Mouse (Mus musculus) small intestine, adult 2 months (tissue): ENCODE measurements around the gene Dzank1. TPM values are rescaled to one million over a fixed set of nuclear protein-coding genes. Genes with fewer than 3 reads are reported as not detected.
A peak's percentile ranks its signal among the peaks of the same experiment; 100 is the strongest.

Experiments
- H3K27ac ChIP-seq: fragments of 200-500 bp; 2 replicates; pipeline ENCODE4 v1.5.1; 2012; ENCODE audit warnings: low read depth, low read length, control low read depth, inconsistent platforms; ENCODE audit not compliant: insufficient read depth
- H3K27me3 ChIP-seq: fragments of 200-500 bp; 2 replicates; pipeline ENCODE4 v1.6.1; 2012; ENCODE audit warnings: mild to moderate bottlenecking, moderate library complexity, low read length, inconsistent platforms; ENCODE audit not compliant: control insufficient read depth, insufficient read depth
- H3K36me3 ChIP-seq: fragments of 200-500 bp; 2 replicates; pipeline ENCODE4 v1.6.1; 2012; ENCODE audit warnings: mild to moderate bottlenecking, low read length, control low read depth, inconsistent platforms; ENCODE audit not compliant: control insufficient read depth, insufficient read depth
- H3K4me1 ChIP-seq: fragments of 200-500 bp; 2 replicates; pipeline ENCODE4 v1.6.1; 2012; ENCODE audit warnings: low read length, inconsistent platforms, mixed read lengths; ENCODE audit not compliant: control insufficient read depth, insufficient read depth, insufficient read length
- H3K4me3 ChIP-seq: fragments of 200-500 bp; 2 replicates; pipeline ENCODE4 v1.5.1; 2012; ENCODE audit warnings: low read depth, mild to moderate bottlenecking, control low read depth, inconsistent platforms, low read length, moderate library complexity
- CTCF ChIP-seq: fragments of 200-500 bp; IDR thresholded peaks from 2 replicates; pipeline ENCODE4 v1.5.1; 2012; ENCODE audit warnings: low read depth, mild to moderate bottlenecking, control low read depth, inconsistent platforms, low read length, moderate library complexity, mixed read lengths; ENCODE audit not compliant: insufficient replicate concordance, insufficient read length; ENCODE audit errors: extremely low read depth
- POLR2A ChIP-seq: fragments of 200-500 bp; IDR thresholded peaks from 2 replicates; pipeline ENCODE4 v1.6.1; 2012; ENCODE audit warnings: low read depth, mild to moderate bottlenecking, control low read depth, inconsistent platforms, low read length, moderate library complexity
- WGBS: fragments of 180-500 bp; shearing (Covaris S2); methylation state at CpG from one replicate; pipeline ENCODE4 v1.1.7; 2018; 5-methylcytosine and 5-hydroxymethylcytosine counted together
- polyA plus RNA-seq: library from polyadenylated mRNA; depleted of rRNA; stranded (reverse); fragments of >200 nt; gene quantifications from 2 replicates; pipeline ENCODE4 v1.2.3, GENCODE M21; 2012; rRNA removed

The Dzank1 gene
- 0.08 and 0.11 TPM in 2 replicates for polyA plus RNA-seq

DNA sequence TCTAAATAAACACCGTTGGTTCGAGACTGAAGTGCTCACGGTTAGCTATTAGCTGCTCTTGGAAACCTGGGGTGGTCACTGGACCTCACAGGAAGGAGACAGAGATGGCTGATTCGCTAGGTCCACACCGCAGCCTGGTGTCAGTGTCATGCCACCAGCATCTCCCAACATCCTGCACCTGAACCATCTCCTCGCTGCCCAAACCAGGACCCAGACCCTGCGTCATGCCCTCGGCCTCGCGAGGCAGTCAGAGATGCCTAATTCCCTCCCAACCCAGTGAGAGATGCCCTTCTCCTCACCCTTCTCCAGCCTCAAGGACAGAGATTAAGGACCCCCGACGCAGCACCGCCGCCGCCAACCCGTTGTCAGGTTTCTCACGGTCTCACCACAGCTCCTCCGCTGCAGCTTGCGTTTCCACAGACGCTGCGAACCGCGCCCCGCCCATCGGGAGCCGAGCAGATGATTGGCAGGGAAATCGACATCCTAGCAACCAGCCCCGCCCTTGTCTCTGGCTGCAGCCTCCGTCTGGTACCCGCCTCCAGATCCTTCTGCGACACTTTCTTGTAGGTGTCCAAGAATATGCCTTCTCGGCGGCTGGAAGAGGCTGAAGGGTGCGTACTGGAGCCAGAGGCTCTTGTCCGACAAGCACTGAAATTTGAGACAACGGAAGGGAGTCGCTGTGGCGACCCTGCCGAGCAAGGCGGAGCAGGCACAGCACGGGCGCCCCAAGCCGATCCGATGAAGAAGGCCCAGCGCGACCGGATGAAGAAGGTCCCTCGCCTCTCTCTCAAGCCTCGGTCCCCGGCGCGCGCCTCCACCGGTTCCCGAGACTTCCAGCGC lies at the start of gene Dzank1, which contains the start of gene Polr3f:
Gene Dzank1 (minus strand): TSS at position 434 of the 840 bp plus-strand sequence.
Gene Polr3f (plus strand): TSS at position 738 of the 840 bp plus-strand sequence.
- no peak for TF ChIP-seq CTCF
- peak; percentile 37 for TF ChIP-seq POLR2A
- Histone ChIP-seq H3K36me3 (peaks cover 5% of the 10 kb centered on the region), H3K4me3 (peak within 1 kb of the TSS; percentile 81), H3K27ac (peak within 1 kb of the TSS; percentile 90), H3K4me1 (peaks cover 2% of the 10 kb centered on the region; the same call in 1 of the 2 replicates), H3K27me3 (no peaks in the 10 kb centered on the region)
- WGBS: under 1% methylated on average over 56 of the region's 56 CpGs

- Histone ChIP-seq H3K27me3 (no peaks in the 10 kb centered on the region), H3K36me3 (peaks cover 9% of the 10 kb centered on the region), H3K4me1 (peaks cover 3% of the 10 kb centered on the region; the same call in 1 of the 2 replicates), H3K27ac (peak within 1 kb of the TSS; percentile 79), H3K4me3 (peak within 1 kb of the TSS; percentile 89)
- under 1% methylated on average over 44 of the region's 44 CpGs for WGBS
- TF ChIP-seq POLR2A (peak; percentile 77), CTCF (no peak)
Measured at GRCm38 (mm10) chr2:144555820-144556552, 28.8 kb upstream of the Dzank1 start, which contains the start of gene Sec23b. TSS of gene Sec23b (plus strand) at chr2:144556229.

- H3K36me3 ChIP-seq: peaks cover 9% of the 10 kb centered on the region
- peak overlapping the region; percentile 89 for H3K4me3 ChIP-seq
- WGBS: 1% methylated on average over 14 of the region's 14 CpGs
- H3K4me1 ChIP-seq: peaks cover 3% of the 10 kb centered on the region; the same call in 1 of the 2 replicates
- peak overlapping the region; percentile 79 for H3K27ac ChIP-seq
- no peaks in the 10 kb centered on the region for H3K27me3 ChIP-seq
- no peak for TF ChIP-seq POLR2A
- no peak for TF ChIP-seq CTCF
Measured at GRCm38 (mm10) chr2:144555286-144555819, 28.1 kb upstream of the Dzank1 start.

- H3K4me3 ChIP-seq: no peak overlapping the region
- no peaks in the 10 kb centered on the region for H3K27me3 ChIP-seq
- no peaks in the 10 kb centered on the region for H3K36me3 ChIP-seq
- no peak for TF ChIP-seq POLR2A
- peaks cover 3% of the 10 kb centered on the region; the same call in 1 of the 2 replicates for H3K4me1 ChIP-seq
- 92% methylated on average over 3 of the region's 3 CpGs for WGBS
- no peak overlapping the region for H3K27ac ChIP-seq
Measured at GRCm38 (mm10) chr2:144553905-144554304, 26.7 kb upstream of the Dzank1 start.

- H3K36me3 ChIP-seq: 0 out of 2 replicates have a peak, but pooled peaks cover 2% of the 10 kb centered on the region
- under 1% methylated on average over 17 of the region's 17 CpGs for WGBS
- H3K4me3 ChIP-seq: peak within 1 kb of the TSS; percentile 98
- TF ChIP-seq CTCF: no peak
- no peak; the same call in 1 of the 2 replicates for TF ChIP-seq POLR2A
- H3K4me1 ChIP-seq: peaks cover 3% of the 10 kb centered on the region; the same call in 1 of the 2 replicates
- no peaks in the 10 kb centered on the region for H3K27me3 ChIP-seq
- no peak within 1 kb of the TSS for H3K27ac ChIP-seq
Measured at GRCm38 (mm10) chr2:144550529-144550928, 23.3 kb upstream of the Dzank1 start, which contains the start of gene Rbbp9. TSS of gene Rbbp9 (minus strand) at chr2:144550869.

GRCm38 (mm10) chr2:144547559-144547958 lies 20.3 kb upstream of the Dzank1 start:
- Histone ChIP-seq H3K27ac (no peak overlapping the region), H3K27me3 (no peaks in the 10 kb centered on the region), H3K4me3 (no peak overlapping the region), H3K36me3 (peaks cover 7% of the 10 kb centered on the region), H3K4me1 (peaks cover 5% of the 10 kb centered on the region; the same call in 1 of the 2 replicates)
- WGBS: 33% methylated on average over 4 of the region's 4 CpGs
- no peak for TF ChIP-seq POLR2A
- TF ChIP-seq CTCF: no peak

DNA sequence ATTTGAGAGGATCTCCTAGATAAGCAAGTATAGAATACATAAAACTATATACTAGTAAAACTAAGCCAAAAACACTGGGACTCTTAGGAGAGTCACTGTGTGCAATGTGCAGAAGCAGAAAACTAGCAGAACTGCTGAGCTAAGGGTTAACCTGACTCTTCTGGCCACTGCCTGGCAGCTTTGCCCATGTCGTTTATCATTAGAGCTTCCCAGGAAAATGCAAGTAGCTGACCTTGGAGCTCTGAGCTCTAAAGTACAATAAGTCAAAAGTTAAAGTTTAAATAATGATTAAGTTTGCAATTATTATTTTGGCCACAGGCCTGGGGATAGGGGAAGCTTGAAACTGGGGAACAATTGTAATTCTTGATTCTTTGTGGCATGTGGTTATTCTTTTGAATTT lies 18.3 kb upstream of the Dzank1 start:
- TF ChIP-seq CTCF (no peak), POLR2A (no peak)
- H3K4me3 ChIP-seq: no peak overlapping the region
- 22% methylated on average over 1 of the region's 1 CpGs for WGBS
- H3K27me3 ChIP-seq: no peaks in the 10 kb centered on the region
- H3K36me3 ChIP-seq: peaks cover 11% of the 10 kb centered on the region
- H3K27ac ChIP-seq: no peak overlapping the region
- peaks cover 5% of the 10 kb centered on the region; the same call in 1 of the 2 replicates for H3K4me1 ChIP-seq
